ENCODE assay signal across 18 mouse cellular contexts in genomic region chr3:27985344-27985743, GRCm38 (mm10). TPM values are rescaled to one million over a fixed set of nuclear protein-coding genes. Genes with fewer than 3 reads are reported as not detected.
A peak's percentile ranks its signal among the peaks of the same experiment; 100 is the strongest.
DNase-seq lines count a peak whose midpoint lies in the region; ATAC-seq and TF ChIP-seq lines count a peak whose summit lies in the region.
"Had no signal": no experiment of that assay in that cellular context is flagged by ENCODE, and none has a peak within 500 bp of the region (broad histone marks: within the 10 kb centered on the region; RNA-seq: fewer than 3 reads in every experiment).

No protein-coding gene starts in this region.

- no peak for TF ChIP-seq POLR2A in heart, adult 2 months (IDR thresholded peaks at IDR 0.05; ENCODE audit: insufficient read depth, low read depth, low read length)

- H3K27ac ChIP-seq in heart, adult 2 months = peak overlapping the region; percentile 65; the same call in 1 of the 2 replicates
- no peak overlapping the region for H3K27ac ChIP-seq in heart, embryonic 11.5 days (ENCODE audit: low read depth, low read length)
- H3K27ac ChIP-seq in kidney, postnatal 0 days = no peak overlapping the region
- H3K27ac ChIP-seq in midbrain, postnatal 0 days (ENCODE audit: low read depth, low read length) = no peak overlapping the region
- no peak overlapping the region for H3K27ac ChIP-seq in midbrain, embryonic 11.5 days (ENCODE audit: low read depth, low read length)
- no peak overlapping the region for H3K27ac ChIP-seq in stomach, postnatal 0 days (replicated peaks)
- H3K27ac ChIP-seq: embryonic facial prominence, embryonic 13.5 days had no signal

- peaks cover 8% of the 10 kb centered on the region for H3K4me1 ChIP-seq in heart, adult 2 months (ENCODE audit: control insufficient read depth, insufficient read depth, low read length)
- peaks cover 19% of the 10 kb centered on the region for H3K4me1 ChIP-seq in heart, embryonic 11.5 days (ENCODE audit: control insufficient read depth, insufficient read depth, low read length)
- peaks cover 4% of the 10 kb centered on the region for H3K4me1 ChIP-seq in kidney, postnatal 0 days (replicated peaks; ENCODE audit: insufficient read depth, low read length)
- H3K4me1 ChIP-seq in midbrain, postnatal 0 days (ENCODE audit: insufficient read depth, low read length) = no peaks in the 10 kb centered on the region
- H3K4me1 ChIP-seq in midbrain, embryonic 11.5 days (ENCODE audit: control insufficient read depth, insufficient read depth, low read length) = peaks cover 3% of the 10 kb centered on the region; the same call in 1 of the 2 replicates
- peaks cover 2% of the 10 kb centered on the region; the same call in 1 of the 2 replicates for H3K4me1 ChIP-seq in stomach, postnatal 0 days (replicated peaks; ENCODE audit: control insufficient read depth, insufficient read depth)

- H3K9me3 ChIP-seq in heart, embryonic 11.5 days (replicated peaks; ENCODE audit: control insufficient read depth, low read length) = no peaks in the 10 kb centered on the region
- no peaks in the 10 kb centered on the region for H3K9me3 ChIP-seq in kidney, postnatal 0 days (replicated peaks; ENCODE audit: low read length)
- H3K9me3 ChIP-seq in midbrain, postnatal 0 days (ENCODE audit: low read length) = no peaks in the 10 kb centered on the region
- no peaks in the 10 kb centered on the region for H3K9me3 ChIP-seq in midbrain, embryonic 11.5 days (ENCODE audit: control insufficient read depth, low read length)
- H3K9me3 ChIP-seq in stomach, postnatal 0 days (ENCODE audit: control insufficient read depth, low read length) = no peaks in the 10 kb centered on the region
- H3K9me3 ChIP-seq: embryonic facial prominence, embryonic 13.5 days had no signal

- no peaks in the 10 kb centered on the region for H3K27me3 ChIP-seq in heart, adult 2 months (ENCODE audit: control insufficient read depth, insufficient read depth, low read length)
- H3K27me3 ChIP-seq in heart, embryonic 11.5 days (ENCODE audit: control insufficient read depth, insufficient read depth, low read length) = no peaks in the 10 kb centered on the region
- H3K27me3 ChIP-seq in kidney, postnatal 0 days (ENCODE audit: insufficient read depth, low read length) = no peaks in the 10 kb centered on the region
- no peaks in the 10 kb centered on the region for H3K27me3 ChIP-seq in midbrain, postnatal 0 days (ENCODE audit: insufficient read depth, low read length)
- H3K27me3 ChIP-seq in midbrain, embryonic 11.5 days (ENCODE audit: control insufficient read depth, insufficient read depth, low read length) = no peaks in the 10 kb centered on the region
- no peaks in the 10 kb centered on the region for H3K27me3 ChIP-seq in stomach, postnatal 0 days (ENCODE audit: control insufficient read depth, insufficient read depth, low read length)
- H3K27me3 ChIP-seq: embryonic facial prominence, embryonic 13.5 days had no signal

- no peak overlapping the region for H3K4me2 ChIP-seq in heart, embryonic 11.5 days
- H3K4me2 ChIP-seq in kidney, postnatal 0 days (ENCODE audit: low read length) = peak overlapping the region; percentile 62; the same call in 1 of the 2 replicates
- peak overlapping the region; percentile 49; the same call in 1 of the 2 replicates for H3K4me2 ChIP-seq in midbrain, postnatal 0 days (ENCODE audit: low read depth, low read length, poor library complexity, severe bottlenecking)
- H3K4me2 ChIP-seq in midbrain, embryonic 11.5 days = no peak overlapping the region
- peak overlapping the region; percentile 57 for H3K4me2 ChIP-seq in stomach, postnatal 0 days (replicated peaks; ENCODE audit: low read depth)

- no peak for TF ChIP-seq EP300 in heart, adult 2 months (IDR thresholded peaks at IDR 0.05; ENCODE audit: insufficient read depth, low read depth, low read length)
- TF ChIP-seq EP300 in stomach, postnatal 0 days (optimal IDR thresholded peaks at IDR 0.05) = no peak

- TF ChIP-seq CTCF in heart, adult 2 months (IDR thresholded peaks at IDR 0.05) = no peak
- no peak for TF ChIP-seq CTCF in kidney, postnatal 0 days (IDR thresholded peaks at IDR 0.05; ENCODE audit: low read depth)
- TF ChIP-seq CTCF in midbrain, postnatal 0 days (IDR thresholded peaks at IDR 0.05) = no peak
- TF ChIP-seq CTCF in stomach, postnatal 0 days (IDR thresholded peaks at IDR 0.05; ENCODE audit: low read depth) = no peak

- WGBS in heart, adult 2 months = 92% methylated on average over 5 of the region's 5 CpGs
- 90% methylated on average over 5 of the region's 5 CpGs for WGBS in heart, embryonic 11.5 days (ENCODE audit: insufficient replicate concordance)
- WGBS in kidney, postnatal 0 days = 93% methylated on average over 5 of the region's 5 CpGs
- 96% methylated on average over 5 of the region's 5 CpGs for WGBS in midbrain, postnatal 0 days
- 96% methylated on average over 5 of the region's 5 CpGs for WGBS in midbrain, embryonic 11.5 days
- 93% methylated on average over 5 of the region's 5 CpGs for WGBS in stomach, postnatal 0 days

- no peak for ATAC-seq in heart, embryonic 11.5 days (replicated peaks; ENCODE audit: insufficient number of reproducible peaks, low FRiP score, low TSS enrichment)
- ATAC-seq in kidney, postnatal 0 days (replicated peaks; ENCODE audit: low FRiP score, low read depth) = no peak
- no peak for ATAC-seq in midbrain, postnatal 0 days (ENCODE audit: low FRiP score)
- no peak for ATAC-seq in midbrain, embryonic 11.5 days (ENCODE audit: low FRiP score)
- no peak for ATAC-seq in stomach, postnatal 0 days (ENCODE audit: low FRiP score, low TSS enrichment)
- ATAC-seq: forebrain, embryonic 16.5 days; inflammation-experienced regulatory T-cells, adult 6 months had no signal

- intact Hi-C loops in heart, adult 2 months (cut with DNase I) = no loop called here

- no peaks in the 10 kb centered on the region; the same call in 1 of the 2 replicates for H3K36me3 ChIP-seq in heart, adult 2 months (ENCODE audit: control insufficient read depth, insufficient read depth, low read length)
- H3K36me3 ChIP-seq in heart, embryonic 11.5 days (ENCODE audit: control insufficient read depth, insufficient read depth, low read length) = no peaks in the 10 kb centered on the region
- no peaks in the 10 kb centered on the region for H3K36me3 ChIP-seq in kidney, postnatal 0 days (ENCODE audit: insufficient read depth, low read length)
- H3K36me3 ChIP-seq in midbrain, postnatal 0 days (ENCODE audit: insufficient read depth, low read length) = no peaks in the 10 kb centered on the region
- no peaks in the 10 kb centered on the region for H3K36me3 ChIP-seq in midbrain, embryonic 11.5 days (ENCODE audit: control insufficient read depth, insufficient read depth, low read length)
- no peaks in the 10 kb centered on the region for H3K36me3 ChIP-seq in stomach, postnatal 0 days (ENCODE audit: control insufficient read depth, insufficient read depth, low read length)
- H3K36me3 ChIP-seq: embryonic facial prominence, embryonic 13.5 days had no signal

- H3K9ac ChIP-seq in heart, adult 2 months (ENCODE audit: low read depth, low read length) = no peak overlapping the region
- H3K9ac ChIP-seq in heart, embryonic 11.5 days (ENCODE audit: low read depth, low read length) = no peak overlapping the region
- no peak overlapping the region for H3K9ac ChIP-seq in kidney, postnatal 0 days (ENCODE audit: low read depth, low read length)
- H3K9ac ChIP-seq in midbrain, postnatal 0 days (replicated peaks; ENCODE audit: low read length, poor library complexity, severe bottlenecking) = no peak overlapping the region
- no peak overlapping the region for H3K9ac ChIP-seq in midbrain, embryonic 11.5 days (ENCODE audit: low read length)
- no peak overlapping the region for H3K9ac ChIP-seq in stomach, postnatal 0 days (ENCODE audit: low read length)
- H3K9ac ChIP-seq: embryonic facial prominence, embryonic 13.5 days had no signal

- DNase-seq in heart, adult 2 months = peak in 1 of 2 experiments; percentile 9
- no peak for DNase-seq in kidney, postnatal 0 days (ENCODE audit: low spot score)
- no peak for DNase-seq in kidney, adult 18-20 months
- DNase-seq in midbrain, postnatal 0 days (ENCODE audit: low spot score) = no peak
- DNase-seq in midbrain, embryonic 11.5 days (ENCODE audit: low spot score, missing footprints) = no peak
- no peak for DNase-seq in stomach, postnatal 0 days (ENCODE audit: low spot score)
- no peak for DNase-seq in natural killer cell, adult 2 months (ENCODE audit: low spot score in 2 of 2)
- DNase-seq: adrenal gland, postnatal 14 days; B cell, adult 2 months; cerebellum, postnatal 14 days; gastrocnemius, postnatal 36 days; kidney, postnatal 4 days; lung, embryonic 14.5 days; thymus, postnatal 25 days had no signal

- H3K4me3 ChIP-seq in heart, adult 2 months = no peak overlapping the region; the same call in 1 of the 2 replicates
- H3K4me3 ChIP-seq in heart, embryonic 11.5 days (ENCODE audit: low read depth, low read length) = no peak overlapping the region
- H3K4me3 ChIP-seq in kidney, postnatal 0 days (replicated peaks; ENCODE audit: low read depth, low read length) = no peak overlapping the region
- H3K4me3 ChIP-seq in midbrain, postnatal 0 days (ENCODE audit: low read depth, low read length) = peak overlapping the region; percentile 27; the same call in 1 of the 2 replicates
- H3K4me3 ChIP-seq in midbrain, embryonic 11.5 days (ENCODE audit: low read depth, low read length) = no peak overlapping the region
- H3K4me3 ChIP-seq in stomach, postnatal 0 days (ENCODE audit: low read depth, low read length) = no peak overlapping the region

- peaks cover 2% of the 10 kb centered on the region; the same call in 1 of the 2 replicates for H3K79me2 ChIP-seq in heart, adult 2 months (replicated peaks; ENCODE audit: control insufficient read depth, insufficient read depth, low read length)

RNA-seq across cellular contexts. Expression of gene Pld1, which starts 46.8 kb away (rescaled TPM):
- 10 to 100 TPM; 11.4 to 11.8 TPM for total RNA-seq in heart, adult 2 months (2021)
- 4.0 and 6.0 TPM in 2 replicates for polyA plus RNA-seq in heart, adult 2 months (2012; rRNA removed)
- 5.9 TPM in 2 replicates for polyA plus RNA-seq in heart, embryonic 11.5 days (2014; fragmentation: Nextera tagmentation; extraction: Ambion mirVana)
- 4.9 and 5.0 TPM in 2 replicates for polyA plus RNA-seq in kidney, postnatal 0 days (2015; fragmentation: Nextera tagmentation; extraction: Ambion mirVana)
- total RNA-seq in midbrain, postnatal 0 days (2014; rRNA removed) = 6.7 and 13.5 TPM in 2 replicates
- 4.7 and 5.0 TPM in 2 replicates for polyA plus RNA-seq in midbrain, postnatal 0 days (2015; fragmentation: Nextera tagmentation; extraction: Ambion mirVana)
- 4.5 and 5.2 TPM in 2 replicates for polyA plus RNA-seq in midbrain, embryonic 11.5 days (2014; fragmentation: Nextera tagmentation; extraction: Ambion mirVana)
- polyA plus RNA-seq in stomach, postnatal 0 days (2015; fragmentation: Nextera tagmentation; extraction: Ambion mirVana) = 5.7 and 5.8 TPM in 2 replicates

Comparison
In these comparisons a context has a peak if more than half of its experiments do, and no peak if none do; other contexts are left out.
1. H3K4me2 ChIP-seq: peak in kidney, postnatal 0 days (single experiment), midbrain, postnatal 0 days (single experiment) and stomach, postnatal 0 days (single experiment); none in heart, embryonic 11.5 days (single experiment) and midbrain, embryonic 11.5 days (single experiment).